Mouse (Mus musculus) stomach, postnatal 0 days (tissue): ENCODE data around the gene Clec2l.

ENCODE experiments used
- CTCF ChIP-seq: IDR thresholded peaks from 2 replicates; pipeline ENCODE4 v1.5.1; 2016; ENCODE audit warnings: antibody characterized with exemption, low read depth, mild to moderate bottlenecking, moderate library complexity
- EP300 ChIP-seq: optimal IDR thresholded peaks from 2 replicates; pipeline ENCODE3; 2016; ENCODE audit warnings: antibody characterized with exemption

DNA sequence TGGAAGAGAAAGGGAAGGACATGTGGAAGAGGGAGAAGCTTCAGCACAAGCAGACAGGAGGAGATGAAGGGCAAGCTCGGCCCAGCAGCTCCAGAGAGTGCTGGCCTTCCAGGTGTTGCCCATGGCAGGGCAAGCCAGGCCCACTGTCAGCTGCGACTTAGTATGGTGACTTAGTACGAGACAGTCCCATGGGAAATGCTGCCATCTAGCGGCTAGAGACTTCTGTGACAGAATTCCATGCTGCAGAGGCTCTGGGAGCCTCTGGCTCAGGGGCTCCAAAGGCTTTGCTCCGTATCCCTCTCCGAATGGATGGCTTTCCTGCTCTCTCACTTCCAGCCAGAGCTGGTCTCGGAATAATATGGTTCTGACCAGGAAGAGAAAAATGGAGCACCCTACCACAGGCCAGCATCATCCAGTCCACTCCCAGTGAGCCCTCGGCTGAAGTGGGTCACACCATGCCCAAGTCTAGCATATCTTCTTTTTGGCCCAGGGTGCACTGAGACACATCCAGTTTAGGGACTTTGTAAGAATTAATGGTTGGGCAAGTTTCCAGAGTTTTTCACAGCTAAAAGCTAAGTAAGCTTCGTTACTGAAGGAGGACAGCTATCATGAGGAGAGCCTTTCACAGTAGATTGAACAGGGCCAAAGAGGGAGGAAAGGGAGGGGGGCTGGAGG, 32.6 kb downstream of the Clec2l start:
- TF ChIP-seq CTCF (peak; percentile 87), EP300 (no peak)
